Mouse (Mus musculus): ENCODE results near the gene Vwa3b.

DNA sequence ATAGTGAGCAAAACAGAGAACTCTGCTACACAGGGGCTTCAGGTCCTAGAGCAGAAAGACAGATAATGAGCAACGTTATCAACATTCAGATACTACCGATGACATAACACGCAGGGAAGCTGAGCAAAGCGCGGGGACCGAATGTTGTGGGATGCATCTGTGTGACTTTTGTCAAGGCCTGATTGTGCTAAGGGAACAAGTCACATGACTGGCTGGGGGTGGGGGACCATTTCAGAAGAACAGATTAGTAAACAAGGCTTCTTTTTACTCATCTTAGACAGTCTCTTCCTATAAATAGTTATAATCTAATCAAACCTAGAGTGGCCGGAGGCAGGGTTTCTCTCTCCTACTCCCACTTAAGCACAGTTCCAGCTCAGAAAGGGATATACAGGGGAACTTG is 1.7 kb upstream of the Vwa3b start:
- TF ChIP-seq CTCF (IDR thresholded peaks at IDR 0.05; ENCODE audit: low read depth, low read length), result no peak
- TF ChIP-seq POLR2A (IDR thresholded peaks at IDR 0.05; ENCODE audit: extremely low read depth, insufficient read depth, low read length), result no peak

All from liver, adult 2 months (tissue).